ENCODE assay signal across 20 mouse cellular contexts in genomic region chr3:54595193-54595592, GRCm38 (mm10).
DNase-seq lines count a peak whose midpoint lies in the region; ATAC-seq and TF ChIP-seq lines count a peak whose summit lies in the region.
"Had no signal": no experiment of that assay in that cellular context is flagged by ENCODE, and none has a peak within 500 bp of the region (broad histone marks: within the 10 kb centered on the region; RNA-seq: fewer than 3 reads in every experiment).

No protein-coding gene starts in this region.

- no peaks in the 10 kb centered on the region for H3K27me3 ChIP-seq in lung, embryonic 14.5 days (ENCODE audit: insufficient read depth, low read length)
- H3K27me3 ChIP-seq: heart, embryonic 15.5 days; midbrain, embryonic 15.5 days had no signal

- no peaks in the 10 kb centered on the region for H3K4me1 ChIP-seq in lung, embryonic 14.5 days (ENCODE audit: insufficient read depth)
- H3K4me1 ChIP-seq: heart, embryonic 15.5 days had no signal

- H3K36me3 ChIP-seq in lung, embryonic 14.5 days (ENCODE audit: insufficient read depth) = no peaks in the 10 kb centered on the region
- H3K36me3 ChIP-seq: heart, embryonic 15.5 days; midbrain, embryonic 15.5 days had no signal

- WGBS in lung, embryonic 14.5 days = 86% methylated on average over 3 of the region's 3 CpGs

- no peak for TF ChIP-seq POLR2A in brain, embryonic 14.5 days (IDR thresholded peaks at IDR 0.05; ENCODE audit: borderline replicate concordance, extremely low read depth, insufficient read depth, insufficient read length, poor library complexity, severe bottlenecking)

- no peak overlapping the region for H3K27ac ChIP-seq in lung, embryonic 14.5 days (ENCODE audit: low read depth)
- H3K27ac ChIP-seq: heart, embryonic 15.5 days; midbrain, embryonic 15.5 days had no signal

- no peaks in the 10 kb centered on the region; the same call in 1 of the 2 replicates for H3K9me3 ChIP-seq in lung, embryonic 14.5 days (ENCODE audit: low read depth, low read length)
- H3K9me3 ChIP-seq: heart, embryonic 15.5 days; midbrain, embryonic 15.5 days had no signal

- intact Hi-C loops in heart, postnatal 36 days (cut with DNase I) = no loop called here

- DNase-seq in heart, adult 11 months = peak; percentile 31
- no peak for DNase-seq in heart, postnatal 36 days
- DNase-seq in lung, embryonic 14.5 days = no peak
- no peak for DNase-seq in lung, postnatal 36 days
- peak; percentile 24 for DNase-seq in ES-CJ7 (ENCODE audit: low read depth, low spot score)
- no peak for DNase-seq in brain, embryonic 14.5 days (ENCODE audit: low read depth)
- no peak for DNase-seq in embryo, embryonic 10.5 days (ENCODE audit: low spot score)
- no peak for DNase-seq in cerebellum, postnatal 10 days
- DNase-seq: adrenal gland, postnatal 25 days; cerebellum, postnatal 36 days; heart, adult 18-20 months; kidney, postnatal 14 days; layer of hippocampus, adult 9-11 months; lung, adult 2 months; spleen, adult 18-20 months; thymus, postnatal 25 days had no signal

- no peak overlapping the region for H3K4me3 ChIP-seq in lung, embryonic 14.5 days (ENCODE audit: low read depth, low read length)
- H3K4me3 ChIP-seq: heart, embryonic 15.5 days; midbrain, embryonic 15.5 days had no signal

- TF ChIP-seq CTCF in lung, embryonic 14.5 days (IDR thresholded peaks at IDR 0.05; ENCODE audit: low read depth) = peak; percentile 38
- TF ChIP-seq CTCF in brain, embryonic 14.5 days (IDR thresholded peaks at IDR 0.05; ENCODE audit: borderline replicate concordance, extremely low read depth, insufficient read depth, insufficient read length) = peak; percentile 38; the same call in 1 of the 2 replicates

- H3K4me2 ChIP-seq in lung, embryonic 14.5 days = no peak overlapping the region
- H3K4me2 ChIP-seq: heart, embryonic 15.5 days; midbrain, embryonic 15.5 days had no signal

- no peak for ATAC-seq in lung, embryonic 14.5 days (ENCODE audit: insufficient read depth)
- ATAC-seq: forebrain, embryonic 16.5 days; intestine, embryonic 16.5 days; midbrain, embryonic 15.5 days had no signal

- H3K9ac ChIP-seq in lung, embryonic 14.5 days = no peak overlapping the region
- H3K9ac ChIP-seq: heart, embryonic 15.5 days; midbrain, embryonic 15.5 days had no signal

Comparison
In these comparisons a context has a peak if more than half of its experiments do, and no peak if none do; other contexts are left out.
1. DNase-seq: peak in heart, adult 11 months (single experiment) and ES-CJ7 (single experiment); none in heart, postnatal 36 days (0 of 2), lung, embryonic 14.5 days (single experiment), lung, postnatal 36 days (single experiment), brain, embryonic 14.5 days (single experiment), embryo, embryonic 10.5 days (single experiment) and cerebellum, postnatal 10 days (0 of 2).